8 mouse cellular contexts compared by ENCODE assay signal in the genomic region with DNA sequence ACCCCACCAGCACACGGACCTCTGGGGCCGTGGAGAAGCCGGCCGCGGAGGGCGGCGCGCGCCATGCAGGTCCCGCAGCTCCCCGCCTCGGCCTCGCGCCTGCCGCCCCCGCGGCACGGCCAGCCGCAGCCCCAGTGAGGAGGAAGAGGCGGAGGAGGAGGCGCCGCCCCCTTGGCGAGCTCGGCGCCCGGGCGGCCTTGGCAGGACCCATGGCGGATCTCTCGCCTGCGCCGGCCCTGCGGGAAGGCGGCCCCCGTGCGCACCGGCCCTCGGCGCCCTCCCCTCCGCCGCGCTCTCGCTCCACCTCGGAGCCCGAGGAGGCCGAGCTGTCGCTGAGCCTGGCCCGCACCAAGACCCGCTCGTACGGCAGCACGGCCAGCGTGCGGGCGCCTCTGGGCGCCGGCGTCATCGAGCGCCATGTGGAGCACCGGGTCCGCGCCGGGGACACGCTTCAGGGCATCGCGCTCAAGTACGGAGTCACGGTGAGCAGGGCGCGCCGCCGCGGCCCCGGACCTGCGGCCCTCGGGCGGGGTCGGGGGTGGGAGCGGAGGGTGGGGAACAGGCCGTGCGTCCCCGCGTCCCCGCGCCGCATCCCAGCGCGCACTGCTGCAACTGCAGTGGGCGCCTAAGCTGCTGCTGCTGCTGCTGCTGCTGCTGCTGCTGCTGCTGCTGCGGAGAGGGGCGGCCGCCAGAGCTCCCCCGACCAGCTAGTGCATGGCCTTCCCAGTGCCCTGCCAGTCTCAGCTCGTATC. TPM values are rescaled to one million over a fixed set of nuclear protein-coding genes. Genes with fewer than 3 reads are reported as not detected.
DNase-seq lines count a peak whose midpoint lies in the region; ATAC-seq and TF ChIP-seq lines count a peak whose summit lies in the region.

Lysmd2 (plus strand) TSS at position 186 of the 752 bp plus-strand sequence.

- peak within 1 kb of the TSS; percentile 95 for H3K4me2 ChIP-seq in lung, embryonic 15.5 days

- TF ChIP-seq POLR2A in cerebellum, adult 2 months (IDR thresholded peaks at IDR 0.05; ENCODE audit: borderline replicate concordance, insufficient read depth, low read length) = peak; percentile 48; the same call in 1 of the 2 replicates

- H3K27me3 ChIP-seq in cerebellum, adult 2 months (ENCODE audit: control insufficient read depth, insufficient read depth, low read length) = no peaks in the 10 kb centered on the region
- H3K27me3 ChIP-seq in lung, embryonic 15.5 days = no peaks in the 10 kb centered on the region; the same call in 1 of the 2 replicates

- WGBS in cerebellum, adult 2 months = 1% methylated on average over 89 of the region's 94 CpGs
- WGBS in lung, embryonic 15.5 days = under 1% methylated on average over 73 of the region's 94 CpGs

- peak within 1 kb of the TSS; percentile 82 for H3K9ac ChIP-seq in lung, embryonic 15.5 days

- ATAC-seq in frontal cortex, adult (ENCODE audit: low TSS enrichment) = peak; percentile 82
- ATAC-seq in lung, embryonic 15.5 days (ENCODE audit: borderline replicate concordance, extremely low read depth, low FRiP score, low TSS enrichment) = peak; percentile 93

- H3K36me3 ChIP-seq in lung, embryonic 15.5 days = no peaks in the 10 kb centered on the region

- DNase-seq in Muller cell, postnatal 12 days (ENCODE audit: inconsistent ontology term) = peak; percentile 89
- peak; percentile 87 to 88 for DNase-seq in cerebellum, adult 2 months
- peak; percentile 77 for DNase-seq in heart, postnatal 4 days
- peak in 1 of 2 experiments; percentile 67 for DNase-seq in layer of hippocampus, adult 8-10 months (ENCODE audit: low spot score in 2 of 2)
- peak; percentile 88 for DNase-seq in ovary, postnatal 36 days (ENCODE audit: low spot score)
- DNase-seq in urinary bladder, postnatal 36 days (ENCODE audit: low spot score in 2 of 2) = peak; percentile 58 to 75

- no peaks in the 10 kb centered on the region for H3K9me3 ChIP-seq in lung, embryonic 15.5 days

- no peak for TF ChIP-seq CTCF in cerebellum, adult 2 months (IDR thresholded peaks at IDR 0.05; ENCODE audit: borderline replicate concordance, insufficient read depth, low read depth, low read length)

- H3K4me1 ChIP-seq in cerebellum, adult 2 months (ENCODE audit: control insufficient read depth, insufficient read depth, low read length) = peaks cover 8% of the 10 kb centered on the region; the same call in 1 of the 2 replicates
- peaks cover 10% of the 10 kb centered on the region for H3K4me1 ChIP-seq in lung, embryonic 15.5 days

- peak within 1 kb of the TSS; percentile 96 for H3K27ac ChIP-seq in cerebellum, adult 2 months (ENCODE audit: insufficient read depth, low read length)
- H3K27ac ChIP-seq in lung, embryonic 15.5 days = peak within 1 kb of the TSS; percentile 71

- peak within 1 kb of the TSS; percentile 89 for H3K4me3 ChIP-seq in cerebellum, adult 2 months (replicated peaks; ENCODE audit: insufficient read depth, low read depth, low read length)
- H3K4me3 ChIP-seq in lung, embryonic 15.5 days = peak within 1 kb of the TSS; percentile 87

RNA-seq across cellular contexts. Expression of gene Lysmd2, which starts in this region (rescaled TPM):
- polyA plus RNA-seq in cerebellum, adult 2 months (2012; rRNA removed) = 115 and 120 TPM in 2 replicates
- 10 to 100 TPM; 12.8 to 13.2 TPM for total RNA-seq in heart, postnatal 4 days (2021)
- 10 to 100 TPM; 52.5 to 57.1 (median 54.3) TPM for total RNA-seq in layer of hippocampus, adult 8-10 months (2022)
- polyA plus RNA-seq in lung, embryonic 15.5 days (2015; fragmentation: Nextera tagmentation; extraction: Ambion mirVana) = 27.0 and 28.1 TPM in 2 replicates
